Mouse (Mus musculus) CH12.LX (cell line): Measurements from ENCODE around the gene Ybx1.

Source experiments
- EP300 ChIP-seq: IDR thresholded peaks from 2 replicates; pipeline ENCODE4 v1.6.1; 2011; ENCODE audit warnings: low read length, improper control_type of control experiment
- MAZ ChIP-seq: IDR thresholded peaks from 2 replicates; pipeline ENCODE4 v1.6.1; 2012; ENCODE audit warnings: low read depth, mild to moderate bottlenecking, inconsistent platforms, low read length, improper control_type of control experiment, moderate library complexity
- USF2 ChIP-seq: conservative IDR thresholded peaks from 2 replicates; pipeline ENCODE4 v1.6.1; 2011; ENCODE audit warnings: low read depth, low read length, improper control_type of control experiment

GRCm38 (mm10) chr4:119244468-119245240 is 49.8 kb downstream of the Ybx1 start:
- no peak for TF ChIP-seq USF2
- TF ChIP-seq EP300: no peak
- TF ChIP-seq MAZ: no peak
